Mouse (Mus musculus) midbrain, embryonic 12.5 days (tissue): ENCODE measurements around the gene Katna1. TPM values are rescaled to one million over a fixed set of nuclear protein-coding genes. Genes with fewer than 3 reads are reported as not detected.

Source experiments
- ATAC-seq: fragments of 200-750 bp; cut with Nextera tagmentation; 2 replicates; pipeline ENCODE4 v1.8.0; 2017; ENCODE audit warnings: low read depth, moderate TSS enrichment, moderate library complexity; ENCODE audit not compliant: low FRiP score
- H3K27ac ChIP-seq: fragments of 300-500 bp; sonication (generic); replicated peaks from 2 replicates; pipeline ENCODE4 v1.5.1; 2016; ENCODE audit warnings: mild to moderate bottlenecking
- H3K27me3 ChIP-seq: fragments of 300-500 bp; sonication (generic); 2 replicates; pipeline ENCODE4 v1.6.1; 2016; ENCODE audit warnings: mild to moderate bottlenecking
- H3K36me3 ChIP-seq: fragments of 300-500 bp; sonication (generic); 2 replicates; pipeline ENCODE4 v1.6.1; 2016
- H3K4me1 ChIP-seq: fragments of 300-500 bp; sonication (generic); 2 replicates; pipeline ENCODE4 v1.6.1; 2016
- H3K4me2 ChIP-seq: fragments of 300-500 bp; sonication (generic); replicated peaks from 2 replicates; pipeline ENCODE4 v1.6.1; 2016; ENCODE audit warnings: mild to moderate bottlenecking, moderate library complexity
- H3K4me3 ChIP-seq: fragments of 300-500 bp; sonication (generic); 2 replicates; pipeline ENCODE4 v1.5.1; 2016; ENCODE audit warnings: mild to moderate bottlenecking
- H3K9ac ChIP-seq: fragments of 300-500 bp; sonication (generic); replicated peaks from 2 replicates; pipeline ENCODE4 v1.6.1; 2016; ENCODE audit warnings: mild to moderate bottlenecking, moderate library complexity
- H3K9me3 ChIP-seq: fragments of 300-500 bp; sonication (generic); 2 replicates; pipeline ENCODE4 v1.6.1; 2016; ENCODE audit warnings: mild to moderate bottlenecking
- WGBS: fragments of 180-500 bp; shearing (Covaris S2); methylation state at CpG from one replicate; pipeline ENCODE4 v1.1.7; 2016; 5-methylcytosine and 5-hydroxymethylcytosine counted together
- polyA plus RNA-seq: library from polyadenylated mRNA; unstranded; fragments of >200 nt; fragmentation: Nextera tagmentation; extraction: Ambion mirVana; gene quantifications from 2 replicates; pipeline ENCODE4 v1.2.1, GENCODE M21; 2016

The Katna1 gene
- polyA plus RNA-seq, 1 experiment from 2014 or later = 56.5 TPM

DNA sequence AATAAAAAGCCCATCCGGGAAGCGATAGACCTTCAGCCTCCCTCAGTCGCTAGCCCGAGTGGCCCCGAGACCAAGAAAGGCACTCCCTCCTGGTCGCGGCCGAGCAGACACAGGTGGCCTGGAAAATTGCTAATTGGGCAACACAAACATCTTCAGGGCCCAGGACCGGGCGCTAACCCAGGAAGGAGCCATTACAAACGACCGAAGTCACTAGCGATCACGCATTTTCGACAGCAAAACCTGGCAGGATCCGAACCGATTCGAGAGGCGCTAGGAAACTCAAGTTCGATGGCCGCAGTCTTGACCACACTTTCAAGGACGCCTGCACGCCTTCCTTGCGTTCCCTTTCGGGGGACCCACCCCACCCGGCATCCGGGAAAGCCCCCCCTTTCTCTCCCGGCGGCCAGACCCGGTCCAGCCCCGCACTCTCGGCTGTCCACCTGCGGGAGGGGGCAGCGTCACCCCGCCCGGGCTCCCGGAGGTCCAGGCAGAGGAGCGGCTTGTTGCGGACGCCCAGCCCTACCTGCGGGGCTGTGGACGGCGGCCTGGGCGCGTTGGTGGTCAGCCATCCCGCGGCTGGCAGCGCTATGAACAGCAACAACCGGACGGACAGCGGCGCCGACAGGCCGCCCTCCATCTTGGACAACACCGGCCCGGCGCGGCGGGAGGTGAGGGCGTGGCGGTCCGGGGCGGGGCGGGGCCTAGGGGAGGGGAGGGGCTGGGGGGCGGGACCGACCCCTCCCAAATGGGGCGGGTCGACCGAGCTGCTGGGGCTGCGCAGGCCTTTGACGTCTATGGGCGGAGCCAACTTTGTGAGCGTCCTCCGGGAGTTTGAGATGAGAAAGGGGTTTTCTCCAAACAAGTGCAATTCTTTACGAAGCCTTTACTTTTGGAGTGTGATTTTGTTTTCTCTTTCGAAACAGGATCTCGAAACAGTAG lies 54.7 kb downstream of the Katna1 start:
- peak; percentile 92 for ATAC-seq
- Histone ChIP-seq H3K4me2 (peak overlapping the region; percentile 76), H3K36me3 (peaks cover 19% of the 10 kb centered on the region), H3K27ac (peak overlapping the region; percentile 71), H3K4me1 (0 out of 2 replicates have a peak, but pooled peaks cover 11% of the 10 kb centered on the region), H3K27me3 (no peaks in the 10 kb centered on the region), H3K4me3 (peak overlapping the region; percentile 97), H3K9me3 (no peaks in the 10 kb centered on the region), H3K9ac (peak overlapping the region; percentile 88)
- WGBS = under 1% methylated on average over 62 of the region's 77 CpGs

GRCm38 (mm10) chr10:7781214-7781613 lies 55.4 kb downstream of the Katna1 start:
- Histone ChIP-seq H3K27ac (no peak overlapping the region), H3K9me3 (no peaks in the 10 kb centered on the region), H3K4me3 (peak overlapping the region; percentile 97), H3K27me3 (no peaks in the 10 kb centered on the region), H3K4me2 (peak overlapping the region; percentile 76), H3K9ac (peak overlapping the region; percentile 88), H3K36me3 (peaks cover 12% of the 10 kb centered on the region), H3K4me1 (0 out of 2 replicates have a peak, but pooled peaks cover 11% of the 10 kb centered on the region)
- WGBS = 52% methylated on average over 3 of the region's 3 CpGs
- peak; percentile 20 for ATAC-seq

DNA sequence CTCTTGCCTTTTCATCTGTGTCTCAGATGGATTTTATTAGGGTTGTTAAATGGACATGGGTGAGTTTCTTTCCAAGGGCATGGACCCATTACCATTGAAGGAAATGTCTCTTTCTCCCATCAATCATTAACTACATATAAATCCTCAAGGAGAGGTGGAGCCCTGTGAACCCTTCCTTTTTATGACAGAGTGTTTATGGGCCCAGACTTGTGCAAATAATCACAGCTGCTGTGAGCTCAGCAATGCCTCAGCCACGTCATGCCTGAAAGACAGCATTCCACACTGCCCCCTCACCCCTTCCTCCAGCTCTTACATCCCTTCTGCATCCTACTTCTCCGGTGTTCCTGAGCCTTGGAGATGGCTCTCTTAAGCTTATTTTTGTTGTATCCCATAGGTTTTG lies 61.5 kb downstream of the Katna1 start:
- Histone ChIP-seq H3K4me2 (no peak overlapping the region), H3K9me3 (no peaks in the 10 kb centered on the region), H3K36me3 (peaks cover 10% of the 10 kb centered on the region), H3K27ac (no peak overlapping the region), H3K27me3 (no peaks in the 10 kb centered on the region), H3K9ac (no peak overlapping the region), H3K4me1 (no peaks in the 10 kb centered on the region), H3K4me3 (no peak overlapping the region)
- ATAC-seq = no peak
- WGBS = 64% methylated on average over 2 of the region's 2 CpGs

GRCm38 (mm10) chr10:7792254-7792750 lies 66.5 kb downstream of the Katna1 start:
- under 1% methylated on average over 10 of the region's 10 CpGs for WGBS
- no peaks in the 10 kb centered on the region for H3K27me3 ChIP-seq
- H3K27ac ChIP-seq = peak overlapping the region; percentile 46; the same call in 1 of the 2 replicates

DNA sequence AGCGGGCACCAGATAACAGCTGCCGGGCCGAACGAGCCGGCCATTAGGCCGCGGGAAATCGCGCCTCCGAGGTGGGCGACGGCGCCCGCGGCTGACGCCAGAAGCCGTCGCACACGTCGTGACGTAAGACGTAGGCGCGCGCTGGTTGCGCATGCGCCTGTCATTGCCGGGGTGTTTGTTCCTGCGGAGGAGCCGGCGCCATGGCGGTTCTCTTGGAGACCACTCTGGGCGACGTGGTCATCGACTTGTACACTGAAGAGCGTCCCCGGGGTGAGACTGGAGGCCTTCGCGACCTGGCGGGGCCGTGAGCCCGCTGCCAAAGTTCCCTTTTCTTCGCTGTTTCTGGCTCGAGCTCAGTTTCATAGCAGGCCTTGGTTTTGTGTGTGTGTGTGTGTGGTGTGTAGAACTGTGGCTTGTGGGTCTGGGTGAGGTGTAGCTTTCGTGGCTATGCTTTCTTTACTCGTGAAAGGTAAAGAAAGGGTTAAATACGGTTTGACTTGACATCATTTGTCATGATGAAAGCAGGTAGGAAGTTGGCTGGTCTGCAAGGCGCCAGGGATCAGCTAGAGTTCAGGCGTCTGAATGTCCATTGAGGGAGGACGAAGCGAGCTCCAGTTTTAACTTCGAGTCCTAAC lies 67.1 kb downstream of the Katna1 start, which contains the start of the genes Ginm1 and Ppil4:
Gene Ginm1, minus strand, starts transcription at position 74 of the 635 bp plus-strand sequence.
Gene Ppil4, plus strand, starts transcription at position 141 of the 635 bp plus-strand sequence.
- Histone ChIP-seq H3K27ac (peak within 1 kb of the TSS; percentile 46; the same call in 1 of the 2 replicates), H3K36me3 (peaks cover 30% of the 10 kb centered on the region), H3K4me3 (peak within 1 kb of the TSS; percentile 91), H3K27me3 (no peaks in the 10 kb centered on the region), H3K9ac (peak within 1 kb of the TSS; percentile 86), H3K4me1 (peaks cover 9% of the 10 kb centered on the region), H3K4me2 (peak within 1 kb of the TSS; percentile 86), H3K9me3 (no peaks in the 10 kb centered on the region)
- 1% methylated on average over 52 of the region's 52 CpGs for WGBS
- ATAC-seq = peak; percentile 95

More at GRCm38 (mm10) chr10:7792254-7792750, 66.5 kb downstream of the Katna1 start:
- ATAC-seq = no peak; the same call in 1 of the 2 replicates
- peak overlapping the region; percentile 86 for H3K4me2 ChIP-seq
- H3K4me3 ChIP-seq = peak overlapping the region; percentile 91
- no peaks in the 10 kb centered on the region for H3K9me3 ChIP-seq
- H3K9ac ChIP-seq = peak overlapping the region; percentile 86
- peaks cover 9% of the 10 kb centered on the region for H3K4me1 ChIP-seq
- peaks cover 25% of the 10 kb centered on the region for H3K36me3 ChIP-seq

DNA sequence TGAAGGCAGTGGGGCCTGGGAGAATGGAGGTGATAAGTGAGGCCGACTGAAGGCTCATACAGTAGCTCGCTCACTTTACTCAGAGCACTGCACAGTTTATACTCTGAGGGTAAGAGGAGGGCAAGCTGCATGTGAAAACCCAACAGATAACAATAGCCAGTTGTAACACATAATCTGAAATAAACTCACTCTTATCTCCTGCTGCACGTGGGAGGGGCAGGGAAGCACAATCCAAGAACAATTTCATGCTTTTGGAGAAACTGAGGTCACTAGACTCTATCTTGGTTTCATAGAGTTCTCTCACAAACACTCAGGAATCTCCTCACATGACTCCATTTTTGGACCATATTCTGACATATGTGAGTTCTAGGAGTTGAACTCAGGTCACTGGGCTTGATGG lies 75.5 kb downstream of the Katna1 start:
- ATAC-seq = no peak
- no peak overlapping the region for H3K27ac ChIP-seq
- no peaks in the 10 kb centered on the region for H3K9me3 ChIP-seq
- no peaks in the 10 kb centered on the region for H3K27me3 ChIP-seq
- H3K4me3 ChIP-seq = no peak overlapping the region
- H3K4me1 ChIP-seq = no peaks in the 10 kb centered on the region
- 90% methylated on average over 3 of the region's 3 CpGs for WGBS
- peaks cover 84% of the 10 kb centered on the region for H3K36me3 ChIP-seq
- H3K9ac ChIP-seq = no peak overlapping the region
- no peak overlapping the region for H3K4me2 ChIP-seq

DNA sequence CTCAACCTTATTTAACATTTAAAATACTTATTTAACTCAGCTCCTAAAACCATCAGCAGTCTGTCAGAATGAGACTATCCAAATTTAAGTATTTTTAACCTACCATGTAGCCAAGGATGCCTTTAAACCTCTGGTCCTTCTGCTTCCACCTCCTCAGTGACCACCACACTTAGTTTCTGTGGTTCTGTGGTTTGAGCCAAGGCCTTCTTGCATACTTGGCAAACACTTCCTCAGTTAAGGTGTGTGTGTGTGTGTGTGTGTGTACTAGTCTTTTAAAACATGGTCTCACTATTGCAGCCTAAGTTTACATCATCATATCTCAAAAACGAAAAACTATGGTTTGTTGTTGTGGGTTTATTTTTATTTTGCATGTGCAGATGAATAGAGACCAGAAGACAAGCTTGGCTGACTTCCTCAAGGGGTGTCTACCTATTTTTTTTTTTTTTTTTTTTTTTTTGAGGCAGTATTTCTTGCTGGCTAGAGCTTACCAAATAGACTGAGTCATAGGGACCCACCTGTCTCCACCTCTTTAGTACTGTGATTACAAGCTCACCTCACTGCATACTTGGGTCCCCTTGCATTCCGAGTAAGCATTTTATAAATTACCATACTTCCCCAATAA lies 76.8 kb downstream of the Katna1 start:
- Histone ChIP-seq H3K4me3 (no peak overlapping the region), H3K36me3 (peaks cover 76% of the 10 kb centered on the region), H3K27me3 (no peaks in the 10 kb centered on the region), H3K9ac (no peak overlapping the region), H3K4me2 (no peak overlapping the region), H3K4me1 (no peaks in the 10 kb centered on the region), H3K27ac (no peak overlapping the region), H3K9me3 (no peaks in the 10 kb centered on the region)
- WGBS = 90% methylated on average over 2 of the region's 2 CpGs
- ATAC-seq = no peak

- no peak overlapping the region for H3K27ac ChIP-seq
- no peak overlapping the region for H3K4me2 ChIP-seq
- H3K9ac ChIP-seq = no peak overlapping the region
- H3K27me3 ChIP-seq = no peaks in the 10 kb centered on the region
- peaks cover 66% of the 10 kb centered on the region for H3K36me3 ChIP-seq
- no peak for ATAC-seq
- 49% methylated on average over 2 of the region's 2 CpGs for whole genome bisulfite sequencing
- no peaks in the 10 kb centered on the region for H3K4me1 ChIP-seq
- no peaks in the 10 kb centered on the region for H3K9me3 ChIP-seq
- no peak overlapping the region for H3K4me3 ChIP-seq
These were observed 84.1 kb downstream of the Katna1 start for GRCm38 (mm10) chr10:7809937-7810336.

Other genes starting within 250 kb of the Katna1 start
- 20.9 and 25.8 TPM in 2 replicates for gene Lrp11, start 136.2 kb upstream of the Katna1 start, polyA plus RNA-seq
- gene Nup43, start 58.5 kb upstream of the Katna1 start, polyA plus RNA-seq = 49.8 and 51.6 TPM in 2 replicates
- 137 and 144 TPM in 2 replicates for gene Pcmt1, start 44.9 kb upstream of the Katna1 start, polyA plus RNA-seq
- gene Lats1, start 44.8 kb upstream of the Katna1 start, polyA plus RNA-seq = 16.0 and 18.2 TPM in 2 replicates
- gene Ginm1, start 66.8 kb downstream of the Katna1 start, polyA plus RNA-seq = 53.8 and 56.9 TPM in 2 replicates
- gene Ppil4, start 66.9 kb downstream of the Katna1 start, polyA plus RNA-seq = 49.7 and 50.4 TPM in 2 replicates
- 0.08 and 0.09 TPM in 2 replicates for gene Zc3h12d, start 106.5 kb downstream of the Katna1 start, polyA plus RNA-seq
- gene Tab2, start 230.2 kb downstream of the Katna1 start, polyA plus RNA-seq = 20.2 and 21.5 TPM in 2 replicates